8 mouse cellular contexts compared by ENCODE assay signal in genomic region chr12:102308457-102309011, GRCm38 (mm10). TPM values are rescaled to one million over a fixed set of nuclear protein-coding genes. Genes with fewer than 3 reads are reported as not detected.
DNase-seq lines count a peak whose midpoint lies in the region; ATAC-seq lines count a peak whose summit lies in the region.

No protein-coding gene starts in this region.

- peaks cover 12% of the 10 kb centered on the region for H3K4me1 ChIP-seq in forebrain, embryonic 14.5 days (ENCODE audit: control insufficient read depth, insufficient read depth, low read length)

- 56% methylated on average over 16 of the region's 16 CpGs for whole genome bisulfite sequencing in forebrain, embryonic 14.5 days

- H3K36me3 ChIP-seq in forebrain, embryonic 14.5 days (ENCODE audit: control insufficient read depth, insufficient read depth, low read length), result no peaks in the 10 kb centered on the region

- peak; percentile 77 for ATAC-seq in forebrain, embryonic 14.5 days
- ATAC-seq in megakaryocyte, adult 5-6 weeks (ENCODE audit: poor library complexity, severe bottlenecking), result peak; percentile 43

- no peak overlapping the region for H3K9ac ChIP-seq in forebrain, embryonic 14.5 days (ENCODE audit: low read length)

- no peaks in the 10 kb centered on the region for H3K9me3 ChIP-seq in forebrain, embryonic 14.5 days (replicated peaks; ENCODE audit: control insufficient read depth, low read length)

- H3K27me3 ChIP-seq in forebrain, embryonic 14.5 days (replicated peaks; ENCODE audit: control insufficient read depth, insufficient read depth, low read length), result no peaks in the 10 kb centered on the region

- peak overlapping the region; percentile 82 for H3K27ac ChIP-seq in forebrain, embryonic 14.5 days (ENCODE audit: low read depth, low read length)

- no peak overlapping the region for H3K4me2 ChIP-seq in forebrain, embryonic 14.5 days (ENCODE audit: low read length)

- DNase-seq in ovary, adult 18-20 months (ENCODE audit: low spot score), result peak; percentile 44
- DNase-seq in ovary, postnatal 10 days (ENCODE audit: low spot score), result no peak
- peak; percentile 81 for DNase-seq in forebrain, embryonic 14.5 days (ENCODE audit: low spot score)
- peak; percentile 63 for DNase-seq in induced T-regulatory cell, adult 2 months (ENCODE audit: low read depth)
- DNase-seq in left cerebral cortex, adult 18-20 months (ENCODE audit: low spot score in 2 of 2), result peak; percentile 65 to 77
- DNase-seq in testis, postnatal 10 days (ENCODE audit: low spot score), result peak; percentile 63
- DNase-seq in cerebellum, adult 9-11 months, result no peak

- no peak overlapping the region for H3K4me3 ChIP-seq in forebrain, embryonic 14.5 days (ENCODE audit: low read depth, low read length)

RNA-seq across cellular contexts. Expression of gene Rin3, which starts 25.7 kb away (rescaled TPM):
- 1.9 and 2.9 TPM in 2 replicates for polyA plus RNA-seq in forebrain, embryonic 14.5 days (2014; fragmentation: Nextera tagmentation; extraction: Ambion mirVana)
- total RNA-seq in left cerebral cortex, adult 18-20 months (2021), result 1 to 10 TPM; 3.5 to 4.2 TPM
- 188 and 204 TPM in 2 replicates for total RNA-seq in megakaryocyte, adult 5-6 weeks (2015)
- 121 and 157 TPM in 2 replicates for total RNA-seq in megakaryocyte, adult 5-6 weeks (2017)

Comparison
In these comparisons a context has a peak if more than half of its experiments do, and no peak if none do; other contexts are left out.
1. DNase-seq: peak in ovary, adult 18-20 months (single experiment), forebrain, embryonic 14.5 days (single experiment), induced T-regulatory cell, adult 2 months (single experiment), left cerebral cortex, adult 18-20 months (2 of 2) and testis, postnatal 10 days (single experiment); none in ovary, postnatal 10 days (single experiment) and cerebellum, adult 9-11 months (single experiment).
2. RNA of gene Rin3, which starts 25.7 kb away (total RNA-seq): 121 to 204 TPM in megakaryocyte, adult 5-6 weeks; 3.5 to 4.2 TPM in left cerebral cortex, adult 18-20 months; every median in the first group is over 10 times any median in the second.